Mouse (Mus musculus) liver, postnatal 0 days (tissue): ENCODE data around the gene 1110051M20Rik.

ENCODE experiments used
- CTCF ChIP-seq: sonication (generic); IDR thresholded peaks from 2 replicates; pipeline ENCODE4 v1.5.1; 2016; ENCODE audit warnings: antibody characterized with exemption, low read depth
- EP300 ChIP-seq: IDR thresholded peaks from 2 replicates; pipeline ENCODE4 v1.6.1; 2016; ENCODE audit warnings: antibody characterized with exemption, low read depth, mild to moderate bottlenecking

- TF ChIP-seq CTCF (no peak), EP300 (peak; percentile 65; the same call in 1 of the 2 replicates)
Measured at GRCm38 (mm10) chr2:91264711-91265681, 179.5 kb downstream of the 1110051M20Rik start, which contains the start of gene Arfgap2.
